In the genomic region with DNA sequence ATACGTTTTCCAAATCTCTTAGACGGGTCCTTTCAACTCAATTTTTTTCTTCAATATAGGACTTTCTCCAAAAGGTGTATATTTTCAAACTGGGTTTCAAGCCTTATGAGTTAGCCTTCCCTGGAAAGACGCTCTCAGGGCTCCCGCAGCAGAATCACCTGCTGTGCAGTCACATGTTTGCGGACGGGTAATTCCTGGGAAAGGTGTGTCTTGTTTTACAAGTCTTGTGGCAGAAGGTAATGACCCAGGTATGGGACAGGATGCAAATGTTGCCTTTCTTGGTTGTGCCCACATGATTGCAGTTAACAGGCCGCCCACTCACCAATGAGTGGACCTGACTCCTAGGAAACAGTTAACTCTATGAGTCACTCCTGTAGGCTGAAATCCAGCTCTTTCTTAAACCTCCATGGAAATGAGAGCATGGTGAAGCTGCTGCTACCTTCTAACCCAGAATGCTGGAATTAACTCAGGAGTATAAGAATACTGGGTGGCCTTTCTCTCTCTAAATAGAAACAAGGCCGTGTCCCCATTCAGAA, we compare ENCODE assay signal across 20 mouse cellular contexts.
A peak's percentile ranks its signal among the peaks of the same experiment; 100 is the strongest.
DNase-seq lines count a peak whose midpoint lies in the region; ATAC-seq and TF ChIP-seq lines count a peak whose summit lies in the region.
"Had no signal": no experiment of that assay in that cellular context is flagged by ENCODE, and none has a peak within 500 bp of the region (broad histone marks: within the 10 kb centered on the region; RNA-seq: fewer than 3 reads in every experiment).

No protein-coding gene starts in this region.

- DNase-seq in layer of hippocampus, adult 2 months (ENCODE audit: low spot score in 2 of 2): no peak
- DNase-seq in layer of hippocampus, adult 9-10 months (ENCODE audit: low spot score): no peak
- DNase-seq in right cerebral cortex, postnatal 36 days (ENCODE audit: low spot score in 2 of 2): peak; percentile 52 to 53
- no peak for DNase-seq in right cerebral cortex, postnatal 10 days (ENCODE audit: low spot score in 2 of 2)
- DNase-seq in fat pad, adult 2 months (ENCODE audit: extremely low read depth, low read depth, low spot score): peak; percentile 58
- DNase-seq in hindbrain, postnatal 0 days (ENCODE audit: low spot score): no peak
- DNase-seq in gastrocnemius, adult 2 months: no peak
- no peak for DNase-seq in adrenal gland, postnatal 36 days
- DNase-seq: adrenal gland, postnatal 14 days; B cell, adult 2 months; gastrocnemius, postnatal 10 days; heart, postnatal 10 days; kidney, adult 11 months; kidney, postnatal 10 days; thymus, adult 2 months had no signal

- no peaks in the 10 kb centered on the region for H3K36me3 ChIP-seq in hindbrain, postnatal 0 days (ENCODE audit: insufficient read depth, low read length)
- H3K36me3 ChIP-seq: embryonic facial prominence, embryonic 10.5 days; hindbrain, embryonic 12.5 days; liver, embryonic 12.5 days had no signal

- H3K27ac ChIP-seq in layer of hippocampus, adult 2 months: peak overlapping the region; percentile 32; the same call in 1 of the 2 replicates
- H3K27ac ChIP-seq in hindbrain, postnatal 0 days: no peak overlapping the region
- no peak overlapping the region for H3K27ac ChIP-seq in gastrocnemius, adult 2 months
- H3K27ac ChIP-seq: embryonic facial prominence, embryonic 10.5 days; hindbrain, embryonic 12.5 days; liver, embryonic 12.5 days had no signal

- WGBS in hindbrain, postnatal 0 days: 90% methylated on average over 8 of the region's 8 CpGs

- H3K4me3 ChIP-seq in layer of hippocampus, adult 2 months: no peak overlapping the region
- H3K4me3 ChIP-seq in hindbrain, postnatal 0 days (ENCODE audit: low read length): no peak overlapping the region
- no peak overlapping the region for H3K4me3 ChIP-seq in gastrocnemius, adult 2 months
- H3K4me3 ChIP-seq: embryonic facial prominence, embryonic 10.5 days; hindbrain, embryonic 12.5 days; liver, embryonic 12.5 days had no signal

- H3K4me2 ChIP-seq in hindbrain, postnatal 0 days (ENCODE audit: low read depth, low read length): no peak overlapping the region
- H3K4me2 ChIP-seq: hindbrain, embryonic 12.5 days; liver, embryonic 12.5 days had no signal

- peaks cover 13% of the 10 kb centered on the region for H3K4me1 ChIP-seq in hindbrain, postnatal 0 days (ENCODE audit: insufficient read depth, low read length)

- H3K9me3 ChIP-seq in hindbrain, postnatal 0 days (ENCODE audit: low read length): no peaks in the 10 kb centered on the region
- H3K9me3 ChIP-seq: embryonic facial prominence, embryonic 10.5 days; hindbrain, embryonic 12.5 days; liver, embryonic 12.5 days had no signal

- no peaks in the 10 kb centered on the region for H3K27me3 ChIP-seq in hindbrain, postnatal 0 days (ENCODE audit: insufficient read depth, low read length)
- H3K27me3 ChIP-seq: hindbrain, embryonic 12.5 days; liver, embryonic 12.5 days had no signal

- TF ChIP-seq CTCF in layer of hippocampus, adult 2 months (conservative IDR thresholded peaks at IDR 0.05): no peak
- TF ChIP-seq CTCF in hindbrain, postnatal 0 days (IDR thresholded peaks at IDR 0.05; ENCODE audit: low read depth): no peak
- no peak for TF ChIP-seq CTCF in gastrocnemius, adult 2 months (IDR thresholded peaks at IDR 0.05)

- no peak overlapping the region for H3K9ac ChIP-seq in hindbrain, postnatal 0 days (replicated peaks; ENCODE audit: low read length)
- H3K9ac ChIP-seq: hindbrain, embryonic 12.5 days; liver, embryonic 12.5 days had no signal

- no peak for ATAC-seq in hindbrain, postnatal 0 days
- ATAC-seq: forebrain, embryonic 14.5 days; liver, embryonic 12.5 days; midbrain, embryonic 16.5 days had no signal

- intact Hi-C loops in gastrocnemius, adult 2 months (cut with DNase I): no loop called here

Comparison
In these comparisons a context has a peak if more than half of its experiments do, and no peak if none do; other contexts are left out.
1. DNase-seq: peak in right cerebral cortex, postnatal 36 days (2 of 2) and fat pad, adult 2 months (single experiment); none in layer of hippocampus, adult 2 months (0 of 2), layer of hippocampus, adult 9-10 months (single experiment), right cerebral cortex, postnatal 10 days (0 of 2), hindbrain, postnatal 0 days (single experiment), gastrocnemius, adult 2 months (single experiment) and adrenal gland, postnatal 36 days (0 of 2).